Comparison of ENCODE assay signal across 8 mouse cellular contexts in the genomic region with DNA sequence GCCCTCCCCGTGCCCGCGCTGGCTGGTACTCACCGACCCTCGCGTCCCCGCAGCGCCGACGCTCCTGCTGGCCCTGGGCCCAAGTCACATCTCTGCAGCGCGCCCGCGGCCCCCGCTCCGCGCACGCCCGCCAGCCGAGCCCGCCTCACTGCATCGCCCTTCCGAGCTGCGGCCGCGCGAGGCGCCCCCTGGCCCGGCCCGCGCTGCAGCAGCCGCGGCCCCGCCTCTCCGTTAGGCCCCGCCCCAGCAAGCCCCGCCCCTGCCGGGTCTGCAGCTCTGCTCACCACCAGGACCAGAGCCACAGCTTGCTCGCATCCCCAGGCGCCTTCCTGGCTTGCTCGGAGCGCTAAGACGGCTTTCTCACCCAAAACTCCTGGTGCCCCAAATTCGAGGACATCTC. TPM values are rescaled to one million over a fixed set of nuclear protein-coding genes. Genes with fewer than 3 reads are reported as not detected.
DNase-seq lines count a peak whose midpoint lies in the region; ATAC-seq lines count a peak whose summit lies in the region.

A gene (minus strand): TSS at position 205 of the 400 bp plus-strand sequence.

- H3K27me3 ChIP-seq in hindbrain, embryonic 16.5 days (replicated peaks; ENCODE audit: control insufficient read depth, insufficient read depth, low read length): no peaks in the 10 kb centered on the region

- H3K4me1 ChIP-seq in hindbrain, embryonic 16.5 days (ENCODE audit: control insufficient read depth, insufficient read depth, low read depth, low read length): peaks cover 54% of the 10 kb centered on the region

- intact Hi-C loops in left cerebral cortex, postnatal 14 days (cut with DNase I): loop anchor here (10.0 kb wide), 1 partner anchor 400 kb away; a partner anchor contains a TSS

- peak; percentile 76 for DNase-seq in T-cell, adult 2 months (ENCODE audit: low spot score)
- DNase-seq in cerebellum, postnatal 25 days: peak; percentile 92 to 97
- DNase-seq in gastrocnemius, adult 8-10 months (ENCODE audit: low spot score in 2 of 2): peak; percentile 80 to 86
- peak; percentile 61 to 76 for DNase-seq in left cerebral cortex, postnatal 14 days (ENCODE audit: low spot score in 2 of 2)
- peak; percentile 79 for DNase-seq in right cerebral cortex, postnatal 25 days
- peak; percentile 82 to 90 for DNase-seq in urinary bladder, postnatal 36 days (ENCODE audit: low spot score in 2 of 2)

- H3K27ac ChIP-seq in hindbrain, embryonic 16.5 days (ENCODE audit: low read depth, low read length): peak within 1 kb of the TSS; percentile 64

- H3K4me2 ChIP-seq in hindbrain, embryonic 16.5 days (ENCODE audit: low read length): peak within 1 kb of the TSS; percentile 89

- no peaks in the 10 kb centered on the region for H3K36me3 ChIP-seq in hindbrain, embryonic 16.5 days (ENCODE audit: control insufficient read depth, insufficient read depth, low read length)

- peak within 1 kb of the TSS; percentile 79 for H3K9ac ChIP-seq in hindbrain, embryonic 16.5 days (ENCODE audit: low read depth, low read length)

- H3K4me3 ChIP-seq in hindbrain, embryonic 16.5 days (ENCODE audit: low read length): peak within 1 kb of the TSS; percentile 64

- ATAC-seq in hindbrain, embryonic 16.5 days: peak; percentile 86
- peak; percentile 81 for ATAC-seq in megakaryocyte progenitor cell, adult 5-6 weeks (replicated peaks; ENCODE audit: poor library complexity)

- WGBS in hindbrain, embryonic 16.5 days: under 1% methylated on average over 21 of the region's 44 CpGs

- H3K9me3 ChIP-seq in hindbrain, embryonic 16.5 days (ENCODE audit: control insufficient read depth, low read length): no peaks in the 10 kb centered on the region

RNA-seq across cellular contexts. Expression of the gene that starts here (rescaled TPM):
- 10 to 100 TPM; 13.9 to 24.2 (median 19.7) TPM for total RNA-seq in gastrocnemius, adult 8-10 months (2022)
- 7.3 and 8.4 TPM in 2 replicates for polyA plus RNA-seq in hindbrain, embryonic 16.5 days (2015; fragmentation: Nextera tagmentation; extraction: Ambion mirVana)
- total RNA-seq in left cerebral cortex, postnatal 14 days (2021): 10 to 100 TPM; 59.1 to 70.6 TPM
- total RNA-seq in megakaryocyte progenitor cell, adult 5-6 weeks (2015): 0.71 and 3.3 TPM in 2 replicates
- 0.47 and 1.2 TPM in 2 replicates for total RNA-seq in megakaryocyte progenitor cell, adult 5-6 weeks (2017)

Comparison
In these comparisons a context has a peak if more than half of its experiments do, and no peak if none do; other contexts are left out.
1. Peak in every context shown above with its lines: DNase-seq, ATAC-seq, H3K4me3 ChIP-seq and H3K27ac ChIP-seq.